Mouse (Mus musculus) MEL (cell line): ENCODE results near the gene Cfap58. TPM values are rescaled to one million over a fixed set of nuclear protein-coding genes. Genes with fewer than 3 reads are reported as not detected.

Experiments
- DNase-seq: peaks from one replicate; pipeline ENCODE4 v3.0.0; 2011; ENCODE audit warnings: low read depth, low spot score
- H3K27ac ChIP-seq: 2 replicates; pipeline ENCODE4 v1.5.1; 2012; ENCODE audit warnings: low read depth, mild to moderate bottlenecking, control low read depth, low read length, moderate library complexity; ENCODE audit not compliant: control insufficient read depth
- H3K27me3 ChIP-seq, 2 experiments: fragments of 150-350 bp in 1 of 2; sonication (generic) in 1 of 2; 2 replicates each; pipeline ENCODE4 v1.6.1; 2012; ENCODE audit warnings: low read length in 2 of 2, mild to moderate bottlenecking in 2 of 2, improper control_type of control experiment in 1 of 2, moderate library complexity in 1 of 2; ENCODE audit not compliant: insufficient read depth in 2 of 2, control insufficient read depth in 1 of 2
- H3K36me3 ChIP-seq, 2 experiments: 2 replicates each; pipeline ENCODE4 v1.6.1; 2012 to 2014; ENCODE audit warnings: low read length in 2 of 2, improper control_type of control experiment in 1 of 2, inconsistent platforms in 1 of 2, mild to moderate bottlenecking in 1 of 2; ENCODE audit not compliant: insufficient read depth in 2 of 2, control insufficient read depth in 1 of 2
- H3K4me1 ChIP-seq, 2 experiments: fragments of 150-350 bp in 1 of 2; sonication (generic) in 1 of 2; 2 replicates each; pipeline ENCODE4 v1.6.1; 2012; ENCODE audit warnings: low read length in 2 of 2, improper control_type of control experiment in 1 of 2, mild to moderate bottlenecking in 1 of 2; ENCODE audit not compliant: insufficient read depth in 2 of 2, control insufficient read depth in 1 of 2
- H3K4me3 ChIP-seq, 2 experiments: fragments of 150-350 bp in 1 of 2; sonication (generic) in 1 of 2; 2 replicates each; pipeline ENCODE4 v1.5.1; 2012; ENCODE audit warnings: low read depth in 2 of 2, low read length in 2 of 2, mild to moderate bottlenecking in 2 of 2, moderate library complexity in 2 of 2, control low read depth in 1 of 2, improper control_type of control experiment in 1 of 2; ENCODE audit not compliant: control insufficient read depth in 1 of 2, insufficient read depth in 1 of 2
- H3K79me2 ChIP-seq: 2 replicates; pipeline ENCODE4 v1.6.1; 2012; ENCODE audit warnings: mild to moderate bottlenecking, low read length, moderate library complexity; ENCODE audit not compliant: control insufficient read depth, poor library complexity, insufficient read depth
- H3K9ac ChIP-seq: 2 replicates; pipeline ENCODE4 v1.6.1; 2012; ENCODE audit warnings: low read depth, mild to moderate bottlenecking, control low read depth, low read length, moderate library complexity; ENCODE audit not compliant: control insufficient read depth, poor library complexity, severe bottlenecking
- H3K9me3 ChIP-seq: fragments of 150-350 bp; sonication (generic); replicated peaks from 2 replicates; pipeline ENCODE4 v1.6.1; 2012; ENCODE audit warnings: mild to moderate bottlenecking, low read length, improper control_type of control experiment, moderate library complexity; ENCODE audit not compliant: insufficient read depth
- CHD2 ChIP-seq: IDR thresholded peaks from 2 replicates; pipeline ENCODE4 v1.6.1; 2011; ENCODE audit warnings: low read length, improper control_type of control experiment
- ELF1 ChIP-seq: IDR thresholded peaks from 2 replicates; pipeline ENCODE4 v1.6.1; 2014; ENCODE audit warnings: low read depth, mild to moderate bottlenecking, inconsistent platforms, low read length, improper control_type of control experiment, moderate library complexity
- EP300 ChIP-seq, 2 experiments: IDR thresholded peaks; 2 replicates each; pipeline ENCODE4 v1.6.1; 2011; ENCODE audit warnings: improper control_type of control experiment in 2 of 2, low read length in 2 of 2, low read depth in 1 of 2, mild to moderate bottlenecking in 1 of 2
- ETS1 ChIP-seq: IDR thresholded peaks from 2 replicates; pipeline ENCODE4 v1.6.1; 2012; ENCODE audit warnings: low read depth, mild to moderate bottlenecking, inconsistent platforms, low read length, improper control_type of control experiment, moderate library complexity
- GABPA ChIP-seq: IDR thresholded peaks from 2 replicates; pipeline ENCODE4 v1.6.1; 2012; ENCODE audit warnings: low read depth, mild to moderate bottlenecking, inconsistent platforms, low read length, improper control_type of control experiment, moderate library complexity
- JUND ChIP-seq: IDR thresholded peaks from 2 replicates; pipeline ENCODE4 v1.6.1; 2011; ENCODE audit warnings: low read depth, mild to moderate bottlenecking, improper control_type of control experiment, low read length
- MAZ ChIP-seq: IDR thresholded peaks from 2 replicates; pipeline ENCODE4 v1.6.1; 2012; ENCODE audit warnings: low read depth, mild to moderate bottlenecking, inconsistent platforms, low read length, improper control_type of control experiment
- MEF2A ChIP-seq: IDR thresholded peaks from 2 replicates; pipeline ENCODE4 v1.6.1; 2014; ENCODE audit warnings: low read depth, mild to moderate bottlenecking, inconsistent platforms, low read length, improper control_type of control experiment; ENCODE audit not compliant: poor library complexity, insufficient replicate concordance, severe bottlenecking; ENCODE audit errors: extremely low read depth
- MXI1 ChIP-seq: IDR thresholded peaks from 2 replicates; pipeline ENCODE4 v1.6.1; 2011; ENCODE audit warnings: mild to moderate bottlenecking, low read depth, low read length, improper control_type of control experiment
- MYB ChIP-seq: IDR thresholded peaks from 2 replicates; pipeline ENCODE4 v1.6.1; 2011; ENCODE audit warnings: mild to moderate bottlenecking, low read depth, low read length, improper control_type of control experiment
- MYC ChIP-seq: IDR thresholded peaks from 2 replicates; pipeline ENCODE4 v1.6.1; 2011; ENCODE audit warnings: low read depth, mild to moderate bottlenecking, low read length, improper control_type of control experiment, moderate library complexity
- POLR2A ChIP-seq, 2 experiments: IDR thresholded peaks; 2 replicates each; pipeline ENCODE4 v1.6.1; 2011 to 2012; ENCODE audit warnings: low read length in 2 of 2, mild to moderate bottlenecking in 2 of 2, control low read depth in 1 of 2, improper control_type of control experiment in 1 of 2, low read depth in 1 of 2, moderate library complexity in 1 of 2; ENCODE audit not compliant: control insufficient read depth in 1 of 2, insufficient read depth in 1 of 2, poor library complexity in 1 of 2
- POLR2AphosphoS2 ChIP-seq: IDR thresholded peaks from 2 replicates; pipeline ENCODE4 v1.6.1; 2011; ENCODE audit warnings: low read length, improper control_type of control experiment
- SMC3 ChIP-seq: IDR thresholded peaks from 2 replicates; pipeline ENCODE4 v1.6.1; 2011; ENCODE audit warnings: low read depth, low read length, improper control_type of control experiment
- TAL1 ChIP-seq: IDR thresholded peaks from 2 replicates; pipeline ENCODE4 v1.6.1; 2012; ENCODE audit warnings: mild to moderate bottlenecking, inconsistent platforms, low read length, moderate library complexity, mixed read lengths
- TBP ChIP-seq: IDR thresholded peaks from 2 replicates; pipeline ENCODE4 v1.8.0; 2011; ENCODE audit warnings: low read depth, low read length, improper control_type of control experiment
- USF1 ChIP-seq: IDR thresholded peaks from 2 replicates; pipeline ENCODE4 v1.6.1; 2014; ENCODE audit warnings: low read depth, mild to moderate bottlenecking, inconsistent platforms, low read length, improper control_type of control experiment, moderate library complexity
- USF2 ChIP-seq, 2 experiments: IDR thresholded peaks; 2 replicates each; pipeline ENCODE4 v1.6.1; 2011 to 2012; ENCODE audit warnings: improper control_type of control experiment in 2 of 2, low read length in 2 of 2, borderline replicate concordance in 1 of 2, inconsistent platforms in 1 of 2, low read depth in 1 of 2, mild to moderate bottlenecking in 1 of 2; ENCODE audit not compliant: insufficient read depth in 1 of 2
- ZKSCAN1 ChIP-seq: IDR thresholded peaks from 2 replicates; pipeline ENCODE4 v1.6.1; 2012; ENCODE audit warnings: low read depth, mild to moderate bottlenecking, inconsistent platforms, low read length, improper control_type of control experiment, moderate library complexity
- ZMIZ1 ChIP-seq: IDR thresholded peaks from 2 replicates; pipeline ENCODE4 v1.6.1; 2012; ENCODE audit warnings: low read depth, mild to moderate bottlenecking, inconsistent platforms, low read length, improper control_type of control experiment, moderate library complexity
- ZNF384 ChIP-seq: IDR thresholded peaks from 2 replicates; pipeline ENCODE4 v1.6.1; 2012; ENCODE audit warnings: low read depth, mild to moderate bottlenecking, inconsistent platforms, low read length, improper control_type of control experiment
- polyA plus RNA-seq, 2 experiments: library from polyadenylated mRNA; stranded (reverse) in 1 of 2; unstranded in 1 of 2; fragments of >175 nt in 1 of 2; fragments of >200 nt in 1 of 2; gene quantifications; 2 replicates each; pipeline versions ENCODE4 v1.2.1 to v1.2.4; 2012; ENCODE audit warnings: low replicate concordance in 2 of 2, low read depth in 1 of 2; ENCODE audit not compliant: insufficient read length in 2 of 2, insufficient read depth in 1 of 2, missing spikeins in 1 of 2
- total RNA-seq: library from RNA; depleted of rRNA; stranded (reverse); fragments of 300-350 nt; gene quantifications from 2 replicates; pipeline ENCODE4 v1.2.3, GENCODE M21; 2012

The Cfap58 gene
- total and polyA plus RNA-seq, 3 experiments = not detected

DNA sequence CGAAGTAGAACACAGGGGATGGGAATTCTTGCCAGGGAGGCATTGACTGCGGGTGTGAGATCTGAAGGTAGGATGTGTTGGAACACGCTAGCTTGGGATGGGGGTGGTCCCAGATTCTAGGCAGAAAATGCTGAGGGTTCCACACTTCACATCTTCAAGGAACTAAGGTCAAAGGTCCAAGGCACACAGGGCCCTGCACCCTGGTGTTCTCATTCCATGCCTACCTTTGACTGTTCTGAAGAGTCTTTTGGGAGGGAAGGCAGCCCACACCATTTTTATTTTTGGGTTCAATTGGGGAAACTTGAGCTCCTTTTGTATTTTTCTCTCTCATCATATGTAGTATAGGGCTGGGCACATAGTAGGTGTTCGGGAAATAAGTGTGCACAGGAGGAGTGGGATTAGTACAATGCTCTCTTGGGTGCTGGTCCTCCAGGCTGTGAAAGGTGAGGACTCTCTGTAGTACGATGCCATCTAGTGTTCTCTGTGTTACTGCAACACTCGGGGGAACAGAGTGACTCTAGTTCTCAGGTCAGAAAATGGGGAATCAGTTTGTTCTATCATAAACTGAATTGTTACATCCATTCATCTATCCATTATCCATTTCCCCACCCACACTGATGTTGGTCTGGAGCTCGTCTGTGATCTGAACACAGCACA is 5.4 kb upstream of the Cfap58 start (continued):
- TF ChIP-seq ZMIZ1 (no peak), MEF2A (no peak)
- TF ChIP-seq, all 39 proteins: peak for 8

DNA sequence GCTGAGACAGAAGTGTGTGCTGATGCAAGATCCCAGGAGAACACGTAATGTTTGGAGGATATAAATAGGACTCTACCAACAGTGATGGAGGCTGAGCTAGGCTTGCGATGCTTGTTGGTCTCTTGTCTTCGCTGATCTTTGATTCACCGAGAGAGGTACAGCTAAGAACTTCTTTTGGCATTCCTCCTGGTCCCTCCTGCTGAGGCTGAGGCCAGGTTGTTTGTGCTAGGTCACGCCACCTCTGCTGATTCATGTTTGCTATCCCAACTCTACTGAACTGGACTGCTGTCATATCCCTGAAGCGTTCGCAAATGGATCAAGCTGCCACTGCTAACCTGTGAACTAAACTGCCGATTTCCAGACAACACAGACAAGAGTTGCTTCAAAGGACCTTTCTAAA is 3.3 kb upstream of the Cfap58 start:
- DNase-seq = no peak
- H3K27ac ChIP-seq = no peak overlapping the region
- no peaks in the 10 kb centered on the region for H3K9me3 ChIP-seq
- H3K4me1 ChIP-seq = 0 out of 4 replicates have a peak, but pooled peaks cover 0 to 3% of the 10 kb centered on the region in 2 experiments
- no peaks in the 10 kb centered on the region; a peak in 1 of 4 replicates for H3K27me3 ChIP-seq
- H3K36me3 ChIP-seq = no peaks in the 10 kb centered on the region
- H3K79me2 ChIP-seq = no peaks in the 10 kb centered on the region
- no peak for TF ChIP-seq GABPA
- no peak for TF ChIP-seq ETS1
- no peak for TF ChIP-seq MYB
- TF ChIP-seq POLR2A (IDR thresholded peaks at IDR 0.05; ENCODE audit: control insufficient read depth in 1 of 2, insufficient read depth in 1 of 2, low read depth in 1 of 2, low read length in 2 of 2, poor library complexity in 1 of 2) = no peak
- TF ChIP-seq USF2 (IDR thresholded peaks at IDR 0.05; ENCODE audit: borderline replicate concordance in 1 of 2, insufficient read depth in 1 of 2, low read depth in 1 of 2, low read length in 2 of 2) = no peak
- no peak for TF ChIP-seq POLR2AphosphoS2
- no peak for TF ChIP-seq EP300 (IDR thresholded peaks at IDR 0.05; ENCODE audit: low read depth in 1 of 2, low read length in 2 of 2)
- TF ChIP-seq ZNF384 = no peak
- no peak for TF ChIP-seq ZKSCAN1
- no peak for TF ChIP-seq SMC3
- TF ChIP-seq ELF1 = no peak
- H3K9ac ChIP-seq = no peak overlapping the region
- no peak overlapping the region for H3K4me3 ChIP-seq

DNA sequence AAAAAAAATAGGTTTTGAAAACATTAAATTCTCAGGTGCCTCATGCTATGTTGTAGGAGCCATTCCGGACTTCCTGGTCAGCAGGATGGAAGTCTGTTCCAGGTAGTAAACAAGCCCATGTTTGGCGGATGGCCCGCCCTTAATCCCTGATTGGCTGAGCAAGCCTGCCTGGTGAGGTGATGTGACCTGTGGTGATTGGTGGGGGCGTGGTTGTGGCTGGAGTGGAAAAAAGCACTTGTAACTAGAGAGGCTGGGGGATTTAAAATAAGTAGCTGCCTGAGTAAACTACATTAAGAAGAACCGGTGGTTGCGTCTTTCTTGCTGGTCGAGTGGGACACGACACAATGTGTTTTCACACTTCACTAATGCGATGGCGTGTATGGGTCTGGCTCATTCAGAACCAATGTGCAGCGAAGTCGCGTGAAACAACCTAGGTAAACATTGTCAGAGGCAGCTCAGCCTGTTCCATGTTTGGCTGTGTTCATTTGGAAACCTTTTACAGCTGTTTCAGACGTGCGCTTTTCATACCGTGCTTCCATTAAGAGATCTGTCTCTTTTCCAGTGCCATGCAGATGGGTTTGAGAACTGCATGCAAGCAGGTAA is 2.7 kb upstream of the Cfap58 start:
- H3K27ac ChIP-seq = no peak overlapping the region
- no peak overlapping the region for H3K9ac ChIP-seq
- H3K36me3 ChIP-seq = no peaks in the 10 kb centered on the region
- H3K4me3 ChIP-seq = no peak overlapping the region
- H3K79me2 ChIP-seq = no peaks in the 10 kb centered on the region
- no peaks in the 10 kb centered on the region for H3K27me3 ChIP-seq
- TF ChIP-seq MXI1 (no peak), CHD2 (no peak), USF1 (no peak), JUND (no peak), MEF2A (no peak), MYC (no peak), SMC3 (no peak), TAL1 (no peak), MAZ (no peak), GABPA (no peak), TBP (no peak), MYB (no peak)
- H3K9me3 ChIP-seq = no peaks in the 10 kb centered on the region
- no peak for DNase-seq
- H3K4me1 ChIP-seq = 0 out of 4 replicates have a peak, but pooled peaks cover 0 to 3% of the 10 kb centered on the region in 2 experiments
